Mouse (Mus musculus) embryonic fibroblast, embryonic 13.5 days (primary cell): ENCODE results near the gene Heatr5a. TPM values are rescaled to one million over a fixed set of nuclear protein-coding genes. Genes with fewer than 3 reads are reported as not detected.

Experiments
- H3K27ac ChIP-seq: 2 replicates; pipeline ENCODE4 v1.5.1; 2012; ENCODE audit warnings: low read length, control low read depth, inconsistent platforms; ENCODE audit not compliant: insufficient read depth
- H3K4me1 ChIP-seq: 2 replicates; pipeline ENCODE4 v1.6.1; 2011; ENCODE audit warnings: low read length; ENCODE audit not compliant: control insufficient read depth, insufficient read depth
- H3K4me3 ChIP-seq: 2 replicates; pipeline ENCODE4 v1.5.1; 2011; ENCODE audit warnings: mild to moderate bottlenecking, control low read depth, low read length; ENCODE audit not compliant: insufficient read depth
- CTCF ChIP-seq: IDR thresholded peaks from 2 replicates; pipeline ENCODE4 v1.5.1; 2011; ENCODE audit warnings: mild to moderate bottlenecking, control low read depth, low read length, moderate library complexity, borderline replicate concordance; ENCODE audit not compliant: insufficient read depth
- POLR2A ChIP-seq: IDR thresholded peaks from 2 replicates; pipeline ENCODE4 v1.6.1; 2011; ENCODE audit warnings: low read depth, mild to moderate bottlenecking, control low read depth, low read length, moderate library complexity
- polyA plus RNA-seq: library from polyadenylated mRNA; stranded (reverse); fragments of >200 nt; gene quantifications from 2 replicates; pipeline ENCODE4 v1.2.4, GENCODE M21; 2011; ENCODE audit warnings: low read depth; ENCODE audit not compliant: missing spikeins, insufficient read length

Heatr5a gene
- 54.1 and 66.3 TPM in 2 replicates for polyA plus RNA-seq

DNA sequence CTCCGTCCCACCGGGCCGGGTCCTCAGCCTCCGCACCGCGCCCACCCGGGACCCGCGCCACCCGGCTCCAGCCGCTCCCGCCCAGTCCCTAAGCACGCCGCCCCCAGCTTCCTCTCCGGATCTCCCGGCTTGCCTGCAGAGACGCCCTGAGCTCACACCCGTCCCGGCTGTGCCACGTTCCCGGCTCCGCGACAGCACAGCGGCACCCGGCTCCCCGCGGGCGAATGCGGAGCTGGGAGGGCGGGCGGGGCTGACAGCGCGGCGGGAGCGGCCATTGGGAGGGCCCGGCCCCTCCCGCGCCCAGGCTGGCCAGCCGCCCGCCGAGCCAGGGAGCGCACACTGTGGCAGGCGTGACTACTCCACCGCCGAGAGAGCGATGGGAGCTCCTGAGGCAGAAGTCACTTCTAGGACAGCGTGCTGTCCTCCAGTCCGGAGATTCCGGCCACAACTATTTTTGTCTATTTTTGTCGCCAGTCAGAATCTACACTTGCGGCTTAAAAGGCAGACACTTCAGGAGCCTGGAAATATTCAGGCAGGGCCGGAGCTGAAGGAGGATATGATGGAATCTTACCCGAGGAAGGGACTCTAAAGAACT lies at the start of gene Heatr5a:
Heatr5a (minus strand) TSS at position 252 of the 595 bp plus-strand sequence.
- TF ChIP-seq CTCF (no peak), POLR2A (peak; percentile 88)
- H3K27ac ChIP-seq: peak within 1 kb of the TSS; percentile 96
- H3K4me1 ChIP-seq: no peaks in the 10 kb centered on the region
- peak within 1 kb of the TSS; percentile 68 for H3K4me3 ChIP-seq

DNA sequence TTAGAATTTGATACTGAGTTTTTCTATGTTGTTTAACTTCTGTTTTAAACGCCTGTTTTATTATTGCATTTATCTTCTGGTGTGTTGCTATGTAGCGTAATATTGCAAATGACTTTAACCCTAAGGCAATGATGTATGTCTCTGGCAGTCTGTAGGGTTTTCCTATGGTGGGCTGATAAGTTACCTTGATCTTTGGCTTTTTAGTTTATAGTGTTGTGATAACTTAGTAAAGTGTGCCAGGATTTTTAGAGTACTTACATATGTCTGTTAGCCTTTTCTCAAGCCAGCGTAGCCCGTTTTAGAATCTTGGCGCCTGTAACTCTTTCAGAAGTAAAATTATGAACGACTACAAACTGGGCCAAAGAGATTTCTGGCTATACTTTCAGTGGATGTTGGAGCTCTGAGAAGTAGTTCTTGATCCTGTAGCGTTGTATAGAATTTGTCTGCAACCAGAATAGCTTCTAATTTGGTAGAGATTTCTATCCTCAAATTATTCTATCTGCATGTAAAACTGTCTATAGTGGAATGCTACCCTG lies 43.4 kb upstream of the Heatr5a start:
- H3K27ac ChIP-seq: no peak overlapping the region
- no peaks in the 10 kb centered on the region for H3K4me1 ChIP-seq
- TF ChIP-seq CTCF (no peak), POLR2A (no peak)
- no peak overlapping the region for H3K4me3 ChIP-seq

- no peaks in the 10 kb centered on the region for H3K4me1 ChIP-seq
- TF ChIP-seq POLR2A (no peak), CTCF (no peak)
- H3K4me3 ChIP-seq: no peak overlapping the region
- H3K27ac ChIP-seq: no peak overlapping the region
These were observed 42.9 kb upstream of the Heatr5a start for GRCm38 (mm10) chr12:52014044-52014443.

DNA sequence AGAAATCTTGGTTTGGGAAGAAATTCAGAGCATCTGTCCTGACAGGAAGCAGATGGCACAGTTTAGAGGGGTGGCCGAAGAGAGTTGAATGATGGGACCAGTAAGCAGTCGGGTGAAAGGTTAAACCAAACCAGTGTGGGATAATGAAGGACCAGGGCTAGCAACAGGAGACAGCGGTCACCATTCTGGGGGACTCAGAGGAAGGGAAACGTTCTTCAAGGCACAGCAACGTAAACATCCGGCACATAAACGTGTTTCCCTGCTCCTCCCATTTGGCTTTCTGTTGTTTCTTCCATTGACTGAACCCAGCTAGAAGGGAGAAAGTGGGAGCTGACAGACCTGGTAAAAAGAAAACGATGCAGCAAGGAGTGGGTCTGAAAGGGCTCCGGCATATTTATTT lies 42.2 kb upstream of the Heatr5a start:
- no peak for TF ChIP-seq CTCF

DNA sequence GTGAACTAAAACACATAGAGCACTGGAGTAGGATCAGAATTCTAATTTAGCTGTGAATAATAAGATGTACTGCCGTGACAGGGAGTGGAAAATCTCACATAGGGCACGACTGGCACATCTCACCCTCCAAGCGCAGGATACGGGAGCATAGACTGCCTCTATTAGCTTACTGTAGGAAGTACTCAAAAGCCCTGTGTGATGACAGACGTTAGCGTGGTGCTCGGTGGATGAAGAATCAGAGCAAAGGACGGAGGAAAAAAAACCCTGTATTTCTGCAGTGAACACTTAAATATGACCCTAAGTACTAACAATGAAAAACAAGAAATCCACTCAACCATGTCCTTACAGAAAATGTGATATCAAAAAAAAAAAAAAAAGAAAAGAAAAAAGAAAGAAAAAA lies 41.0 kb upstream of the Heatr5a start:
- H3K27ac ChIP-seq: no peak overlapping the region
- H3K4me3 ChIP-seq: no peak overlapping the region
- TF ChIP-seq CTCF: no peak
- TF ChIP-seq POLR2A: no peak
- no peaks in the 10 kb centered on the region for H3K4me1 ChIP-seq

More for the DNA sequence above, 42.2 kb upstream of the Heatr5a start:
- H3K4me3 ChIP-seq: no peak overlapping the region
- H3K27ac ChIP-seq: no peak overlapping the region
- H3K4me1 ChIP-seq: no peaks in the 10 kb centered on the region

- Histone ChIP-seq H3K27ac (no peak overlapping the region), H3K4me1 (no peaks in the 10 kb centered on the region), H3K4me3 (no peak overlapping the region)
- TF ChIP-seq POLR2A (no peak), CTCF (no peak)
These were observed 39.5 kb upstream of the Heatr5a start for GRCm38 (mm10) chr12:52010630-52010961.

- Histone ChIP-seq H3K27ac (no peak overlapping the region), H3K4me3 (no peak overlapping the region), H3K4me1 (no peaks in the 10 kb centered on the region)
- TF ChIP-seq POLR2A: no peak
- TF ChIP-seq CTCF: no peak
These were observed 39.0 kb upstream of the Heatr5a start for GRCm38 (mm10) chr12:52009928-52010629.

DNA sequence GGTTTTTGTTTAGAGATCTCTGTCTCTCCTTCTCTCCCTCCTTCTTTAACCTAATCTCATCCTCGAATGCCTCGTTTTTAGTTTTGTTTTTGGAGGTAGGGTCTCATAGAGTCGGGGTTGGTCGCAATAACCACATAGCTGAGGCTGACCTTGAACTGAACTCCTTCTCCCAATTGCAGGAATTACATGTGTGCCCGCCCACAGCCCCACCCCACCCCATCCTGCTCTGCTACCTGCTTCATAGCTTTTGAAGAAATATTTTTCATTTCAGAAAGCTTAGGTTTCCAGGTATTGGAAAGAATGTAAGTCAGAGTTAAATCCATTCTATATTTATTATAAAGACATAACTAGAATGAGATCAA lies 35.5 kb upstream of the Heatr5a start:
- peak overlapping the region; percentile 79; the same call in 1 of the 2 replicates for H3K4me3 ChIP-seq
- H3K27ac ChIP-seq: no peak overlapping the region
- TF ChIP-seq POLR2A (no peak), CTCF (no peak)
- H3K4me1 ChIP-seq: no peaks in the 10 kb centered on the region

DNA sequence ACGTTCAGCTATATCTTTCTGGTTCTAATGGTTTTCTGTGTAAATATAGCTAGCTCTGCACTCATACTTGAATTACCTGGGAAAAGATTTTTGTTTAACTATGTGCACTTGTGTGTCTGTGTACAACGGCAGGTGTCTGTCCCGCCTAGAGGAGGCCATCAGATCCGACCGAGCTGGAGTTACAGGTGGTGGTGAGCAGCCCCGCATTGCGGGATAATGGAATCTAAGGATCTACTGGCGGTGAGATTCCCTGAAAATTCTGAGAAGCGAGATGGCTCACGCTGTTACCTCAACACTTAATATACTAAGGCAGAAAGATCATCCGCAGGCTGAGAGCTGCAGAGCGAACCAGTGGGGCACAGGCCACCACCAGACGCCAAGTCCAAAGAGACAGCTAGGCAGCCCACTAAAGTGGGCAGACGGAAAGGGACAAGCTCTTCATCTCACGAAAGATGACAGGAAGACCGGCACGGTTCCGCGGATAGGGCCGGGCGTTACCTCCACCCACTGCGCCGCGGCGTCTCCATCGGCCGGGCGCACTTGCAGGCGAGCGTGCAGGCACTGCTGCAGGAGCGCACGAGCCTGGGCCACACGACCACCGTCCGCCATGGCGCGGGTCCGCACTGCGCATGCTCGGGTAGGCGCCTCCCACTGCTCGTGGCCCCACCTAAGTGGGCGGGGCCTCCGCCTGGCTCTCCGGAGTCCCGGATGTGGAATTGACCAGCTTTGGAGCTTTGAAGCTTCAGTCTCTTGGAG lies 34.9 kb upstream of the Heatr5a start, which contains the start of gene Dtd2:
Dtd2 (minus strand) TSS at position 625 of the 756 bp plus-strand sequence.
- H3K4me3 ChIP-seq: peak within 1 kb of the TSS; percentile 79
- TF ChIP-seq CTCF: no peak
- TF ChIP-seq POLR2A: peak; percentile 99
- no peak within 1 kb of the TSS for H3K27ac ChIP-seq
- no peaks in the 10 kb centered on the region for H3K4me1 ChIP-seq
